Mouse (Mus musculus) hindbrain, embryonic 14.5 days (tissue): Measurements from ENCODE around the gene Gm9944. TPM values are rescaled to one million over a fixed set of nuclear protein-coding genes. Genes with fewer than 3 reads are reported as not detected.

Experiments
- ATAC-seq: fragments of 200-750 bp; cut with Nextera tagmentation; 2 replicates; pipeline ENCODE4 v1.8.0; 2017; ENCODE audit warnings: moderate number of reproducible peaks, mild to moderate bottlenecking, moderate TSS enrichment, moderate library complexity; ENCODE audit not compliant: low FRiP score
- DNase-seq: peaks from one replicate; pipeline ENCODE4 v3.0.0-alpha.2; 2015; ENCODE audit warnings: low spot score
- H3K27ac ChIP-seq: fragments of 300-500 bp; sonication (generic); 2 replicates; pipeline ENCODE4 v1.5.1; 2014; ENCODE audit warnings: mild to moderate bottlenecking, moderate library complexity
- H3K27me3 ChIP-seq: fragments of 300-500 bp; sonication (generic); 2 replicates; pipeline ENCODE4 v1.6.1; 2014; ENCODE audit warnings: mild to moderate bottlenecking, low read length, mixed read lengths; ENCODE audit not compliant: control insufficient read depth, insufficient read depth
- H3K36me3 ChIP-seq: fragments of 300-500 bp; sonication (generic); replicated peaks from 2 replicates; pipeline ENCODE4 v1.6.1; 2014; ENCODE audit not compliant: control insufficient read depth, insufficient read depth
- H3K4me1 ChIP-seq: fragments of 300-500 bp; sonication (generic); replicated peaks from 2 replicates; pipeline ENCODE4 v1.6.1; 2014; ENCODE audit warnings: antibody characterized with exemption, low read length, mixed read lengths; ENCODE audit not compliant: control insufficient read depth, insufficient read depth
- H3K4me2 ChIP-seq: fragments of 300-500 bp; sonication (generic); replicated peaks from 2 replicates; pipeline ENCODE4 v1.6.1; 2014; ENCODE audit warnings: mild to moderate bottlenecking, moderate library complexity
- H3K4me3 ChIP-seq: fragments of 300-500 bp; sonication (generic); replicated peaks from 2 replicates; pipeline ENCODE4 v1.5.1; 2014; ENCODE audit warnings: mild to moderate bottlenecking, low read length
- H3K9ac ChIP-seq: fragments of 300-500 bp; sonication (generic); 2 replicates; pipeline ENCODE4 v1.6.1; 2014
- H3K9me3 ChIP-seq: fragments of 300-500 bp; sonication (generic); 2 replicates; pipeline ENCODE4 v1.6.1; 2016; ENCODE audit warnings: low read length; ENCODE audit not compliant: control insufficient read depth
- WGBS: fragments of 180-500 bp; shearing (Covaris S2); extraction: QIAGEN DNeasy Blood & Tissue Kit; methylation state at CpG from one replicate; pipeline ENCODE4 v1.1.7; 2014; 5-methylcytosine and 5-hydroxymethylcytosine counted together
- polyA plus RNA-seq: library from polyadenylated mRNA; unstranded; fragments of >200 nt; fragmentation: Nextera tagmentation; extraction: Ambion mirVana; gene quantifications from 2 replicates; pipeline ENCODE4 v1.2.1, GENCODE M21; 2014

Gene Gm9944
- polyA plus RNA-seq, 1 experiment from 2014 or later = not detected

GRCm38 (mm10) chr4:144430723-144431122 is 22.4 kb downstream of the Gm9944 start:
- ATAC-seq = no peak
- H3K36me3 ChIP-seq = no peaks in the 10 kb centered on the region
- no peak for DNase-seq
- WGBS = 76% methylated on average over 2 of the region's 2 CpGs
- no peaks in the 10 kb centered on the region for H3K27me3 ChIP-seq
- peaks cover 10% of the 10 kb centered on the region for H3K9me3 ChIP-seq
- no peak overlapping the region for H3K4me2 ChIP-seq
- no peaks in the 10 kb centered on the region for H3K4me1 ChIP-seq
- H3K4me3 ChIP-seq = no peak overlapping the region
- no peak overlapping the region for H3K9ac ChIP-seq
- H3K27ac ChIP-seq = no peak overlapping the region

- no peak overlapping the region for H3K4me3 ChIP-seq
- no peak overlapping the region for H3K27ac ChIP-seq
- WGBS = 20% methylated on average over 3 of the region's 3 CpGs
- no peak overlapping the region for H3K4me2 ChIP-seq
- no peak overlapping the region for H3K9ac ChIP-seq
- no peaks in the 10 kb centered on the region for H3K4me1 ChIP-seq
- no peak for ATAC-seq
- H3K9me3 ChIP-seq = peaks cover 10% of the 10 kb centered on the region
- no peak for DNase-seq
- no peaks in the 10 kb centered on the region for H3K27me3 ChIP-seq
- no peaks in the 10 kb centered on the region for H3K36me3 ChIP-seq
Observed at GRCm38 (mm10) chr4:144428868-144429267, 24.2 kb downstream of the Gm9944 start.

GRCm38 (mm10) chr4:144424590-144424989 is 28.5 kb downstream of the Gm9944 start:
- 85% methylated on average over 5 of the region's 5 CpGs for WGBS
- Histone ChIP-seq H3K4me1 (no peaks in the 10 kb centered on the region), H3K27me3 (no peaks in the 10 kb centered on the region), H3K36me3 (no peaks in the 10 kb centered on the region), H3K4me3 (no peak overlapping the region), H3K27ac (no peak overlapping the region), H3K9ac (no peak overlapping the region), H3K4me2 (no peak overlapping the region), H3K9me3 (peaks cover 6% of the 10 kb centered on the region; the same call in 1 of the 2 replicates)
- ATAC-seq (no peak), DNase-seq (no peak)

GRCm38 (mm10) chr4:144420644-144421043 is 32.5 kb downstream of the Gm9944 start:
- Histone ChIP-seq H3K4me3 (no peak overlapping the region), H3K4me1 (no peaks in the 10 kb centered on the region), H3K4me2 (no peak overlapping the region), H3K9ac (no peak overlapping the region), H3K36me3 (no peaks in the 10 kb centered on the region), H3K27ac (no peak overlapping the region), H3K27me3 (no peaks in the 10 kb centered on the region), H3K9me3 (0 out of 2 replicates have a peak, but pooled peaks cover 8% of the 10 kb centered on the region)
- DNase-seq = no peak
- no peak for ATAC-seq

GRCm38 (mm10) chr4:144408290-144408689 is 44.8 kb downstream of the Gm9944 start, which contains the start of gene Pramef12:
Pramef12 (minus strand) TSS chr4:144408464.
- 81% methylated on average over 9 of the region's 9 CpGs for WGBS
- Histone ChIP-seq H3K4me3 (no peak within 1 kb of the TSS), H3K4me2 (no peak within 1 kb of the TSS), H3K9me3 (peaks cover 15% of the 10 kb centered on the region; the same call in 1 of the 2 replicates), H3K27me3 (no peaks in the 10 kb centered on the region), H3K36me3 (no peaks in the 10 kb centered on the region), H3K27ac (no peak within 1 kb of the TSS), H3K9ac (no peak within 1 kb of the TSS), H3K4me1 (no peaks in the 10 kb centered on the region)
- DNase-seq (no peak), ATAC-seq (no peak)

- no peaks in the 10 kb centered on the region for H3K4me1 ChIP-seq
- no peak for ATAC-seq
- H3K9me3 ChIP-seq = peaks cover 15% of the 10 kb centered on the region; the same call in 1 of the 2 replicates
- no peak overlapping the region for H3K9ac ChIP-seq
- DNase-seq = no peak
- WGBS = 68% methylated on average over 3 of the region's 3 CpGs
- H3K4me3 ChIP-seq = no peak overlapping the region
- H3K27me3 ChIP-seq = no peaks in the 10 kb centered on the region
- H3K27ac ChIP-seq = no peak overlapping the region
- no peak overlapping the region for H3K4me2 ChIP-seq
- H3K36me3 ChIP-seq = no peaks in the 10 kb centered on the region
Observed at GRCm38 (mm10) chr4:144406261-144406660, 46.9 kb downstream of the Gm9944 start.

- WGBS = 8% methylated on average over 17 of the region's 17 CpGs
- no peaks in the 10 kb centered on the region for H3K27me3 ChIP-seq
- H3K27ac ChIP-seq = no peak overlapping the region
- H3K4me1 ChIP-seq = no peaks in the 10 kb centered on the region
- H3K36me3 ChIP-seq = no peaks in the 10 kb centered on the region
- DNase-seq (no peak), ATAC-seq (no peak)
- H3K4me3 ChIP-seq = no peak overlapping the region
- H3K4me2 ChIP-seq = peak overlapping the region; percentile 27
- H3K9ac ChIP-seq = no peak overlapping the region
- H3K9me3 ChIP-seq = peaks cover 8% of the 10 kb centered on the region; the same call in 1 of the 2 replicates
Observed at GRCm38 (mm10) chr4:144404456-144405086, 48.5 kb downstream of the Gm9944 start.

Other genes starting within 250 kb of the Gm9944 start
- gene C87977, start 240.0 kb downstream of the Gm9944 start, polyA plus RNA-seq = not detected in 2 replicates
- gene Pramel5, start 172.8 kb downstream of the Gm9944 start, polyA plus RNA-seq = not detected in 2 replicates
- not detected in 2 replicates for gene Gm13128, start 123.1 kb downstream of the Gm9944 start, polyA plus RNA-seq
- gene Gm13119, start 95.4 kb downstream of the Gm9944 start, polyA plus RNA-seq = not detected in 2 replicates
- not detected in 2 replicates for gene Pramef20, start 75.4 kb downstream of the Gm9944 start, polyA plus RNA-seq
- not detected in 2 replicates for gene Pramef12, start 44.9 kb downstream of the Gm9944 start, polyA plus RNA-seq
- 0.29 TPM in 1 of 2 replicates, not detected in the other for gene 1700012P22Rik, start 14.5 kb downstream of the Gm9944 start, polyA plus RNA-seq
- not detected in 2 replicates for gene Aadacl3, start 10.4 kb upstream of the Gm9944 start, polyA plus RNA-seq
- gene 9430007A20Rik, start 66.5 kb upstream of the Gm9944 start, polyA plus RNA-seq = not detected in 2 replicates
- gene Gm13124, start 111.8 kb upstream of the Gm9944 start, polyA plus RNA-seq = not detected in 2 replicates
- gene Aadacl4, start 160.4 kb upstream of the Gm9944 start, polyA plus RNA-seq = not detected in 2 replicates
- not detected in 2 replicates for gene Gm436, start 233.1 kb upstream of the Gm9944 start, polyA plus RNA-seq